Mouse (Mus musculus) gastrocnemius, postnatal 36 days (tissue): ENCODE measurements around the gene Adam19. TPM values are rescaled to one million over a fixed set of nuclear protein-coding genes. Genes with fewer than 3 reads are reported as not detected.

Experiments
- DNase-seq, 2 experiments: peaks; one replicate each; pipeline ENCODE4 v3.0.0; 2022
- intact Hi-C: fragments of 180-260 bp; cut with DNase I; formaldehyde crosslinking; loops from one replicate; pipeline ENCODE4 v1.15.1; 2025
- long read RNA-seq, 2 experiments: library from polyadenylated mRNA; stranded (forward); transcript quantifications; one replicate each; pipeline ENCODE4 v2.0.0; 2021
- total RNA-seq, 2 experiments: library from RNA; stranded (reverse); gene quantifications; 2 replicates each; pipeline ENCODE4 v1.2.3; 2021

Adam19 gene
- 1 to 10 TPM; 4.4 TPM for total RNA-seq
- long read RNA-seq, experiment 1, partial matches to known transcripts: 0 of 2 reads
- long read RNA-seq, experiment 1, other reads (novel, unspliced or antisense): 2 of 2 reads
- long read RNA-seq, experiment 2, partial matches to known transcripts: 0 of 1 reads
- long read RNA-seq, experiment 2, other reads (novel, unspliced or antisense): 1 of 1 reads

- DNase-seq: peak; percentile 66 to 76
- intact Hi-C loops: no loop called here
Observed at GRCm38 (mm10) chr11:46055896-46056769, at the start of gene Adam19. Gene Adam19, plus strand, starts transcription at chr11:46055992.

GRCm38 (mm10) chr11:46016061-46016460 lies 39.7 kb upstream of the Adam19 start:
- DNase-seq: peak; percentile 55 to 56
- intact Hi-C loops: loop anchor here (5.0 kb wide), 2 partner anchors 46 to 201 kb away; no protein-coding TSS in a partner anchor

GRCm38 (mm10) chr11:46020246-46020645 lies 35.5 kb upstream of the Adam19 start:
- intact Hi-C loops: no loop called here
- DNase-seq: no peak

- DNase-seq: no peak
- intact Hi-C loops: no loop called here
Observed at GRCm38 (mm10) chr11:46021850-46022249, 33.9 kb upstream of the Adam19 start.

GRCm38 (mm10) chr11:46022983-46023382 lies 32.8 kb upstream of the Adam19 start:
- intact Hi-C loops: no loop called here
- no peak for DNase-seq

- DNase-seq: peak; percentile 29
- intact Hi-C loops: no loop called here
Observed at GRCm38 (mm10) chr11:46025962-46026392, 29.8 kb upstream of the Adam19 start.

GRCm38 (mm10) chr11:46027952-46028814 lies 27.6 kb upstream of the Adam19 start:
- no peak for DNase-seq
- intact Hi-C loops: no loop called here

GRCm38 (mm10) chr11:46029485-46029884 lies 26.3 kb upstream of the Adam19 start:
- no peak for DNase-seq
- intact Hi-C loops: no loop called here

GRCm38 (mm10) chr11:46030026-46030425 lies 25.8 kb upstream of the Adam19 start:
- DNase-seq: no peak
- intact Hi-C loops: no loop called here

GRCm38 (mm10) chr11:46031470-46031869 lies 24.3 kb upstream of the Adam19 start:
- no peak for DNase-seq
- intact Hi-C loops: no loop called here

- no peak for DNase-seq
- intact Hi-C loops: no loop called here
Observed at GRCm38 (mm10) chr11:46032956-46033355, 22.8 kb upstream of the Adam19 start.

GRCm38 (mm10) chr11:46036374-46036773 lies 19.4 kb upstream of the Adam19 start:
- DNase-seq: no peak
- intact Hi-C loops: no loop called here

GRCm38 (mm10) chr11:46038901-46039300 lies 16.9 kb upstream of the Adam19 start:
- intact Hi-C loops: no loop called here

GRCm38 (mm10) chr11:46039335-46039734 lies 16.5 kb upstream of the Adam19 start:
- intact Hi-C loops: no loop called here
- no peak for DNase-seq

More at GRCm38 (mm10) chr11:46038901-46039300, 16.9 kb upstream of the Adam19 start:
- DNase-seq: no peak

GRCm38 (mm10) chr11:46040841-46041556 lies 14.8 kb upstream of the Adam19 start:
- intact Hi-C loops: no loop called here
- no peak for DNase-seq

- intact Hi-C loops: no loop called here
Observed at GRCm38 (mm10) chr11:46041607-46042267, 14.1 kb upstream of the Adam19 start.

GRCm38 (mm10) chr11:46044781-46045180 lies 11.0 kb upstream of the Adam19 start:
- intact Hi-C loops: no loop called here
- no peak for DNase-seq

More at GRCm38 (mm10) chr11:46041607-46042267, 14.1 kb upstream of the Adam19 start:
- DNase-seq: no peak

- no peak for DNase-seq
- intact Hi-C loops: no loop called here
Observed at GRCm38 (mm10) chr11:46047264-46047663, 8.5 kb upstream of the Adam19 start.

- intact Hi-C loops: loop anchor here (2.0 kb wide), 2 partner anchors 77 to 163 kb away; no protein-coding TSS in a partner anchor
- DNase-seq: peak in 1 of 2 experiments; percentile 50
Observed at GRCm38 (mm10) chr11:46052105-46052659, 3.6 kb upstream of the Adam19 start, which contains the start of gene Gm12166. Gene Gm12166, minus strand, starts transcription at chr11:46052321.
